Mouse (Mus musculus) layer of hippocampus, adult 2 months (tissue): Measurements from ENCODE around the gene Pex10. TPM values are rescaled to one million over a fixed set of nuclear protein-coding genes. Genes with fewer than 3 reads are reported as not detected.

Source experiments
- DNase-seq, 2 experiments: peaks; one replicate each; pipeline ENCODE4 v3.0.0; 2022; ENCODE audit warnings: low spot score in 2 of 2
- H3K27ac ChIP-seq: fragments of 200-600 bp; 2 replicates; pipeline ENCODE4 v1.8.1; 2022
- H3K4me3 ChIP-seq: fragments of 200-600 bp; 2 replicates; pipeline ENCODE4 v1.8.1; 2022; ENCODE audit warnings: mild to moderate bottlenecking
- CTCF ChIP-seq: fragments of 200-600 bp; conservative IDR thresholded peaks from 2 replicates; pipeline ENCODE4 v1.8.1; 2022; ENCODE audit warnings: antibody characterized with exemption, mild to moderate bottlenecking, moderate library complexity
- total RNA-seq, 2 experiments: library from RNA; stranded (reverse); gene quantifications; 2 replicates each; pipeline ENCODE4 v1.2.3; 2021

Gene Pex10
- total RNA-seq, 2 experiments from 2014 or later: 23.1 to 24.2 TPM

DNA sequence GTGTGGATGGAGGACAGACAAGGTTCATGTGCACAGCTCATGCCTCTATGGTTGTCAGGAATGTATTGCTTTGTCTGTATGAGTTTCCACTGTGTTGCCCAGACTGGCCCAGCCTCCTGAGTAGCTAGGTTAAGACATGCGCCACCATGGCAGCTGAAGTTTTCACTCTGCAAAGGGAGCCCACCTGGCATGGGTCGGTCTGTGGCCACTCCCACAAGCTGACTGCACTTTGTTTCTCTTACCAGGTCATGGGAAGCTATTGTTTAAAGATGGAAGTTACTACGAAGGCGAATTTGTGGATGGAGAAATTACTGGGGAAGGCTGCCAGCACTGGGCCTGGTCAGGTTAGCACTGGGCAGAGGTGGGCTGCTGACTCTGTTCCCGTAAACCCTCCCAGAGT, 22.4 kb downstream of the Pex10 start:
- Histone ChIP-seq H3K4me3 (no peak overlapping the region), H3K27ac (no peak overlapping the region)
- no peak for DNase-seq
- no peak for TF ChIP-seq CTCF

DNA sequence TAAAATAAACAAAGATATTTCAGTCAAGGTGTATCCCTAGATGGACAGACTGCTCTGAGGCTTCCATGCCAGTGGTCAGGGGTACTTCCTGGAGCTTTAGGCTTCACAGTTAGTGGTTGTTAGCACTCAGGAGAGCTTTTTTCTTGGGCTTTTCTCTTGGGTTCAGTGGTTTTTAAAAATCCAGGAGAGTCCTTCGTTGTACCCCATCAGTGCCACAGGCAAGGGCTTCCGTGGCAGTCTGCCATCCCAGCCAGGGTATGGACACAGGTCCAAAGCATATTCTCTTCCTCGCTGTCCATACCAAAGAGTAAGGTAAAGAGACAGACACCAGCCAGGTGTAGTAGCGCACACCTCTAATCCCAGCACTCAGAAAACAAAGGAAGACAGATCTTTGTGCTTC, 23.3 kb downstream of the Pex10 start:
- no peak for DNase-seq
- H3K27ac ChIP-seq: no peak overlapping the region
- no peak for TF ChIP-seq CTCF
- H3K4me3 ChIP-seq: no peak overlapping the region

DNA sequence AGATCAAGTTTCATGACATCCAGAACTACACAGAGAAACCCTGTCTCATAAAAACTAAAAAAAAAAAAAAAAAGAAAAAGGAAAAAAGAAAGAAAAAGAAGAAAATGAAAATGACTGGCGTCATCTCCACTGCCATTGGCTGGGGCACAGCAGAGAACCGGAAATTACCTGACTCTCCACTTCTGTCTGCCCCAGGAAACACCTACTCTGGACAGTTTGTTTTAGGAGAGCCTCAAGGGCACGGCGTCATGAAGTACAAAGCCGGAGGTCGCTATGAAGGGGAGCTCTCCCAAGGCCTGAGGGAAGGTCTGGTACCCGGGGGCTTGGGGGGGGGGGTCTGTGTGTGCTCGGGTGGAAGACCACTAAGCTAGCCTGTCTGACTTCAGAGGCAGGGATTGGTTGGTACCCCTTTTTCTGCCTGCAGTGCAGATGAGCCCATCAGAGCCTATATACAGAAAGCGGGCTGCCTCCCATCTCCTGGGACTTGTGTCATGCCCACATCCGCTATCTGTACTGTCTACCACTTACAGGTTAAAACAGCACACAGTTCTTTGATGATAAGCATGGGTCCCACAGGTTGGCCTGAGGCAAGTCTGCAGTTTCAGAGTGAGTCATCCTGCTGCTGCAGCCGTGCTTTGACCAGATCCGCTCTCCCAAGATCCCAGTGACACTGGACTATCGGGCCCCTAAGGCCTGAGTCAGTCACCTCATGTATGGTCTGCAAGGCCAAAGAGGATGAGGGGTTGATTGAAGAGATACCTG, 24.1 kb downstream of the Pex10 start:
- no peak overlapping the region for H3K27ac ChIP-seq
- no peak overlapping the region for H3K4me3 ChIP-seq
- DNase-seq: no peak
- TF ChIP-seq CTCF: no peak

DNA sequence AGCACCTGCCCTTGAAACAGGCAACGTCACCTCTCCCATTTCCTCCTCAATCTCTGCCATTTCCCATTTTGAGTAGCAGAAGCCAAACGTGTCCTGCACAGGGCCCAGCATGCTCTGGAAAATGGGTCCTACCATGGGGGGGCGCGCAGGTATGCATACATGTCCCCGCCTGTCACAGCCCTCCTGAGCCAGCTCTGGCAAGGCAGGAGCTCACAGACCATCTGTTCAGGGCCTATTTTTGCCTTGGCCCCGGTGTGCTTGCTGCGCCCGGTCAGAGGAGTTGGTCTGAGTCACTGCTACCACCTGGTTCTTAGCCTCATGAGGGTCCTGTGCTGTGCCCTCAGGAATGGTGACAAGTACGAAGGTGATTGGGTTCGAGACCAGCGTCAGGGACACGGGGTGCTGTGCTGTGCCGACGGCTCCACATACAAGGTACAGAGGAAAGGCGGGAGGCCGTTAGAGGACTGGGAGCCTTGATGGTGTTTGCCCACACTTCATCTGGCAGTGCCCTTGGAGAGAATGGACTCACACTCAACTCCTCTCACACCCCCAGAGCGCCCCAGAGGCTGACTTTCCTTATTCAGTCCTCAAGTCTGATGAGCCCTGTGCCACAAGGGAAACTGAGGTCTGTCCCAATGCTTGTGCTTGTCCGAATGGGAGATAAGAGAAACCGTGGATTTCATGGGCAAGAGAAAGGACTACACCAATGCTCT, 26.1 kb downstream of the Pex10 start:
- TF ChIP-seq CTCF: no peak
- no peak overlapping the region for H3K27ac ChIP-seq

DNA sequence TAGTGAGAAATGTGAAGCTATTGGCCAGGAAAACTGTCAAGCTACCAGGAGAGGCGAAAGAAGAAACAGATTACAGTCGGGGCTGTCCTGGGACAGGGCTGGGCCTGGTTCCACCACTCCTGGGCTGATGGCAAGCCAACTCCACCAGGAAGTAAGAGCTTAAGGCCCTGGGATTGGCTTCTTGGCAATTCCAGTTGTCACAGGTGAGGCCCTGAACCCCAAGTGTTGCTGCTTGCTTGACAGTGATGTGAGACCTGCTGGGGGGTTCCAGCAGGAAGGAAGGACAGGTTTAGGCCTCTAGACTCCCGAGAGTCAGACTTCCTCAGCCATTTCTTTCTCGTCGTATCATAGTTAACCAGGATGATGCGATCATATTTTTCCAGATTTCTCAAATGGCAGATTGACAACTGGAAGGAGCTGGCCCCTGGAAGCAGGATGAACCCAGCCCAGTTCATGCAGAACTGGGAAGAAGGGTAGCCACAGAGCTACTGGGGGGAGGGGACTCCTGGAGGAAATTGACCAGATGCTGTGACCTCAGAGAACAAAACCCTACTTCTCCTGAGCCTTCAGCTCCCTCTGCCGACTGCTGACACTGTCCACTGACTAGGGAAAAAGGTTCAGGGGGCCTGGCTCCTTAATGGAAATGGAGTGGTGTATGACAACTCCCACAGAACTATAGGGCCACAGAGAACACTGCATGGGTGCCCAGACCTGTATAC, 26.8 kb downstream of the Pex10 start:
- no peak for TF ChIP-seq CTCF
- DNase-seq: no peak
- Histone ChIP-seq H3K4me3 (no peak overlapping the region), H3K27ac (no peak overlapping the region)

More for the DNA sequence above, 26.1 kb downstream of the Pex10 start:
- H3K4me3 ChIP-seq: no peak overlapping the region
- DNase-seq: no peak

DNA sequence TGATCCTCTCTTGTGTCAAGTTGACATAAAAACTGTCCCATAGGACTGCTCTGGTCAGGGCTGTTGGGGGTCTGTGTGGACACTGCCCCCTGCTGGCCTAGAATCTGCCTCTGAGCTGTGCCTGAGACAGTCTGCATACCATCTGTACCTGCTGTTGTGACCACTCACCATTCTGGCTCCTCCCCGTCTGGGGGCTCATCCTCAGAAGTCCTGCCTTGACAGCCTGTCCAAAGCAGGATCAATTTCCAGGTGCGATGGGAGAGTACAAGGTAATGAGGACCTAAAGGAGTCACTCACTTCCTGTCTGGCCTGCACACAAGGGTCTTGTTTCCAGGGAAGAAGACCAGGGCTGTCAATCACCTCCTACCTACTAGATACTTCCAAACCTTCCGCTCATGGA, 27.7 kb downstream of the Pex10 start:
- DNase-seq: no peak
- peak; percentile 81 for TF ChIP-seq CTCF
- H3K4me3 ChIP-seq: no peak overlapping the region
- peak overlapping the region; percentile 21; the same call in 1 of the 2 replicates for H3K27ac ChIP-seq

DNA sequence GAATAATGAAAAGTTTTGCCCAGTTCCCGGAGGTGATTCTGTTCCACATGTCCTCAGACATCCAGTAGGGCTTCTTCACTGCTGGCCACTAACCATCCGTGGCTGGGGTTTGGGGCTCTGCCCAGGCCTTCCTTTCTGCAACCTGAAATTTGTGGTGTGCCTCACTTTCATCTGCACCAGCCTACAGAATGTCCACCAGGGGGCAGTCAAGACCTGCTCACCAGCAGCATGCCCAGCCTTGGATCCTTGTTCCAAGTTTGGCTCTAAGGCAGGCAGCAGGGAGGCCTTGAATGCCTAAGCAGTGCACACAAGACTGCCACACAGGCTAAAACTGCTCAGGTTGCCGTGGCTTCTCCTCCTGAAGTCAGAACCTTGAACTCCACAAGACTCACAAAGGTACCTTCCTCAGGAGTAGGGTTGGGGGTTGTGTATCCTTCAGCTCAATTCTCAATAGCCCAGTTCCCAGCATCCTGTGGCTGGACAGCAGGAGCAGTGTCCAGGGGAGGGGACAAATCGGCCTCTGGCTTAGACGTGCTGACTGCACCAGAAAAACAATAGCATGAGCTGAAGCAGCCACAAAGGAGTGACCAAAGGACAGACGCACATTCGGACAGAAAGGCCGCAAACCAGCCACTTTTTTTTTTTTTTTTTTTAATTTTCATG, 28.6 kb downstream of the Pex10 start:
- TF ChIP-seq CTCF: peak; percentile 97
- Histone ChIP-seq H3K27ac (peak overlapping the region; percentile 64), H3K4me3 (no peak overlapping the region)
- peak; percentile 87 to 89 for DNase-seq

DNA sequence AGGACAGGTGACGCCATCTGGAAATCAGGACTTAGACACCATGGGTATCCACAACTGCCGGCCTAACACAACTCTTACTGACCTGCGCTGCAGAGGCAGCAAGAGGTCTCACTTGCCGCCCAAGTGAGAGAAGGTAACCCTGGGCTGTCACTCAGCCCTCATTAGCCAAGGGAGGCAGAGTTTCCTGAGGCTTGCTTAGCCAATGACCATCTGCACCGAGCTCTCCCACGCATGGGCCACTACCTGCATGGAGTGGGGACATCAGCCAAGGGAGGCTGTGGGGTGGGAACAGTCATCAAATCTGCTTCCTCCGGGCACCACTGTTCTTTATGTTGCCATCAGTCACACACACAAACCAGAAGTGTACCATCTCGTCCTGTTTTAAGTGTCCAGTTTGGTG, 29.2 kb downstream of the Pex10 start:
- 0 out of 2 replicates have a peak overlapping the region, but pooled peaks have one; percentile 64 for H3K27ac ChIP-seq
- H3K4me3 ChIP-seq: no peak overlapping the region
- DNase-seq: no peak
- no peak for TF ChIP-seq CTCF

DNA sequence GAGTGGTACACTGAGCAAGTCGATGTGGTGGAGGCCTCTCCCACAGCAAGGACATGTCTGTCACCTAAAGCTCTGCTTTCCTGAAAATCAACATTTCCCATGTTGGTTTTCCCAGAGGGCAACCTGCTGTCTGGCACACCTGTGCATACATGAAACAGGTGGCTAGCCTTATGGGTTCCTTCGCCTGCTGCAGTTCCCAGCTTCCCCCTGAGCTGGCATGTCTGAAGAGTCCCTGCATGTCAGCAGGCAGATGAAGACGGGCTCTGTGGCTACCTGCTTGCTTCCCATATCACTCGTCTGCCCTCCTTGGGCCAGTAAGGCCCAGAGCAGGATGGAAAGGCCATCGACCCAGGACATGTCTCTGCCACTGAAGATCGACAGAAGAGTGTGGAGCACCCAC, 30.6 kb downstream of the Pex10 start:
- no peak for TF ChIP-seq CTCF
- no peak overlapping the region for H3K4me3 ChIP-seq
- no peak overlapping the region for H3K27ac ChIP-seq
- DNase-seq: no peak

DNA sequence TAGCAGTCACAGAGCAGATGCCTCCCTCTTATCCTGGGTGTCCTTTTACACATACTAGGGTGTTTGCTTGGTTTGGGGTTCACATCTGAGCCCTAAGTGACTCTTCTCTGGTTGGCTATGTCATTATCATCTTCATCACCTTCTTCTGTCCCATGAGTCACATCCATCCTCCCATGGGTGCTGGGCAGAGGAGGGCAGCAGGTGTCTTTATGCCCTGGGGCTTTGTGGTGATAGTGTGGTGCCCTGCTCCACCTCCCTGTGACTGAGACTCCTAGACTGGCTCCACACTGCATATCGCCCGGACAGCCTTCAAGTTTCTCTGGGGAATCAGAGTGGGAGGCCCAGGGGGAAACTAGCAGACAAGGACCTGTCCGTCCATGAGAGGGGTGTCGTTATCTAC, 31.8 kb downstream of the Pex10 start:
- no peak for TF ChIP-seq CTCF
- no peak overlapping the region for H3K27ac ChIP-seq
- no peak for DNase-seq
- no peak overlapping the region for H3K4me3 ChIP-seq

DNA sequence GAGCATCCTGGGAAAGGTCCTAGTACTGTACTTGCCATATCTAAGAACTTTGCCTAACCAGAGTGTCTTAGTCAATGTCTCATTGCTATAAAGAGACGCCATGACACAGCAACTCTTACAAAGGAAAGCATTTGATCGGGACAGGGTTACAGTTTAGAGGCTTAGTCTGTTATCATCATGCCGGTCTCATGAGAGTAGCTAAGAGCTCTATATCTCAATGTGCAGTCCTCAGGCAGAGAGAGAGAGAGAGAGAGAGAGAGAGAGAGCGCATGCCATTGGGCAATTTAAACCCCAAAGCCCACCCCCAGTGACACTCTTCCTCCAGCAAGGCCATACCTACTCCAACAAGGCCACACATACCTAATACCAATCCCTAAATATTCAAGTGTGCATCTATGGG, 41.1 kb downstream of the Pex10 start:
- TF ChIP-seq CTCF: no peak
- no peak for DNase-seq
- Histone ChIP-seq H3K4me3 (no peak overlapping the region), H3K27ac (no peak overlapping the region)

DNA sequence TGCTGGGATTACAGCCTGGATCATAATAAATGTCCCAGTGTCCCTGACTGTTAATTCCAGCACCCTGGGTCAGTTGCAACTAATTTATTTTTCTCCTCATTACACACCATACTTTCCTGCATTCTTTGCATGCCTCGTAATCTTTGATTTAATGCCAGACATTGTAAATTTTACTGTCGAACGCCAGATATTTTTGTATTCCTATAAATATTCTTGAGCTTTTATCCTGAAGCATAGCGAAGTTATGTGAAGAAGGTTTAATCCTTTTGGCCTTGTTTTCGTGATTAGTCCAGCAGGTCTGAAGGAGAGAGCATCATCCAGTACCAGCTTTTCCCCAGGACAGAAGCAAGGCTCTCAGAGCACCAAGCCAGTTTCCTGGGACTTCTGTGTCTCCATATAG, 42.7 kb downstream of the Pex10 start:
- no peak overlapping the region for H3K27ac ChIP-seq
- DNase-seq: no peak
- H3K4me3 ChIP-seq: no peak overlapping the region
- TF ChIP-seq CTCF: no peak
